In genomic region chr2:52027061-52027460, GRCm38 (mm10) we compare ENCODE assay signal across 27 mouse cellular contexts. TPM values are rescaled to one million over a fixed set of nuclear protein-coding genes. Genes with fewer than 3 reads are reported as not detected.
"Had no signal": no experiment of that assay in that cellular context is flagged by ENCODE, and none has a peak within 500 bp of the region (broad histone marks: within the 10 kb centered on the region; RNA-seq: fewer than 3 reads in every experiment).

No protein-coding gene starts in this region.

- H3K9me3 ChIP-seq: embryonic facial prominence, embryonic 10.5 days; embryonic facial prominence, embryonic 13.5 days; embryonic facial prominence, embryonic 15.5 days; forebrain, embryonic 10.5 days; forebrain, embryonic 12.5 days; forebrain, embryonic 15.5 days had no signal

- H3K36me3 ChIP-seq: embryonic facial prominence, embryonic 10.5 days; embryonic facial prominence, embryonic 12.5 days; embryonic facial prominence, embryonic 13.5 days; embryonic facial prominence, embryonic 15.5 days; forebrain, embryonic 10.5 days; forebrain, embryonic 12.5 days; forebrain, embryonic 15.5 days had no signal

- H3K9ac ChIP-seq: embryonic facial prominence, embryonic 12.5 days; embryonic facial prominence, embryonic 13.5 days; embryonic facial prominence, embryonic 15.5 days; forebrain, embryonic 12.5 days; forebrain, embryonic 13.5 days; forebrain, embryonic 15.5 days; forebrain, postnatal 0 days had no signal

- ATAC-seq: forebrain, embryonic 13.5 days; forebrain, embryonic 14.5 days; forebrain, embryonic 15.5 days; forebrain, embryonic 16.5 days; forebrain, postnatal 0 days had no signal

- H3K4me3 ChIP-seq: embryonic facial prominence, embryonic 10.5 days; embryonic facial prominence, embryonic 12.5 days; embryonic facial prominence, embryonic 13.5 days; embryonic facial prominence, embryonic 15.5 days; erythroblast, embryonic 14.5 days; forebrain, embryonic 10.5 days; forebrain, embryonic 12.5 days; forebrain, embryonic 13.5 days; forebrain, embryonic 15.5 days; gastrocnemius, adult 2 months; heart, adult 2 months had no signal

- H3K4me1 ChIP-seq: embryonic facial prominence, embryonic 10.5 days; embryonic facial prominence, embryonic 12.5 days; embryonic facial prominence, embryonic 13.5 days; embryonic facial prominence, embryonic 15.5 days; forebrain, embryonic 10.5 days; forebrain, embryonic 12.5 days; forebrain, embryonic 13.5 days; forebrain, embryonic 15.5 days had no signal

- H3K27me3 ChIP-seq: embryonic facial prominence, embryonic 12.5 days; embryonic facial prominence, embryonic 13.5 days; embryonic facial prominence, embryonic 15.5 days; forebrain, embryonic 12.5 days; forebrain, embryonic 13.5 days; forebrain, embryonic 15.5 days had no signal

- H3K27ac ChIP-seq: embryonic facial prominence, embryonic 10.5 days; embryonic facial prominence, embryonic 12.5 days; embryonic facial prominence, embryonic 13.5 days; embryonic facial prominence, embryonic 15.5 days; forebrain, embryonic 10.5 days; forebrain, embryonic 12.5 days; forebrain, embryonic 13.5 days; forebrain, embryonic 15.5 days; gastrocnemius, adult 2 months; heart, adult 2 months had no signal

- H3K4me2 ChIP-seq: embryonic facial prominence, embryonic 12.5 days; embryonic facial prominence, embryonic 13.5 days; embryonic facial prominence, embryonic 15.5 days; forebrain, embryonic 12.5 days; forebrain, embryonic 13.5 days; forebrain, embryonic 15.5 days had no signal

- DNase-seq: cerebellum, adult 9-10 months; cerebellum, adult 9-11 months; cerebellum, postnatal 10 days; cerebellum, postnatal 14 days; cerebellum, postnatal 25 days; cerebellum, postnatal 36 days; embryo, embryonic 11 days; forebrain, postnatal 0 days; gastrocnemius, adult 2 months; gastrocnemius, postnatal 10 days; gastrocnemius, postnatal 14 days; gastrocnemius, postnatal 25 days; gastrocnemius, postnatal 36 days; heart, adult 18-20 months; heart, adult 2 months had no signal

RNA-seq across cellular contexts. Expression of gene Tnfaip6, which starts 10.7 kb away (rescaled TPM):
- total RNA-seq: common myeloid progenitor, adult 5-6 weeks had no signal
- polyA plus RNA-seq: erythroblast, embryonic 14.5 days had no signal

RNA-seq across cellular contexts. Expression of gene Nmi, which starts 53.8 kb away (rescaled TPM):
- polyA plus RNA-seq: erythroblast, embryonic 14.5 days had no signal
